Mouse (Mus musculus) liver, embryonic 16.5 days (tissue): ENCODE data around the gene Ncapd3. TPM values are rescaled to one million over a fixed set of nuclear protein-coding genes. Genes with fewer than 3 reads are reported as not detected.

ENCODE experiments used
- ATAC-seq: fragments of 200-750 bp; cut with Nextera tagmentation; 2 replicates; pipeline ENCODE4 v1.8.0; 2017; ENCODE audit warnings: low read depth, mild to moderate bottlenecking, moderate number of reproducible peaks, moderate library complexity
- H3K27ac ChIP-seq: fragments of 300-500 bp; sonication (generic); 2 replicates; pipeline ENCODE4 v1.5.1; 2014; ENCODE audit warnings: mild to moderate bottlenecking, low read length
- H3K27me3 ChIP-seq: fragments of 300-500 bp; sonication (generic); 2 replicates; pipeline ENCODE4 v1.6.1; 2014; ENCODE audit warnings: low read depth, low read length, mixed read lengths; ENCODE audit not compliant: control insufficient read depth, insufficient read depth
- H3K36me3 ChIP-seq: fragments of 300-500 bp; sonication (generic); 2 replicates; pipeline ENCODE4 v1.6.1; 2014; ENCODE audit warnings: mild to moderate bottlenecking; ENCODE audit not compliant: control insufficient read depth, insufficient read depth
- H3K4me1 ChIP-seq: fragments of 300-500 bp; sonication (generic); 2 replicates; pipeline ENCODE4 v1.6.1; 2014; ENCODE audit warnings: low read depth, low read length, mixed read lengths; ENCODE audit not compliant: control insufficient read depth
- H3K4me2 ChIP-seq: fragments of 300-500 bp; sonication (generic); 2 replicates; pipeline ENCODE4 v1.6.1; 2014; ENCODE audit warnings: low read depth, low read length, mixed read lengths
- H3K4me3 ChIP-seq: fragments of 300-500 bp; sonication (generic); 2 replicates; pipeline ENCODE4 v1.5.1; 2014; ENCODE audit warnings: low read depth, mild to moderate bottlenecking, low read length
- H3K9ac ChIP-seq: fragments of 300-500 bp; sonication (generic); 2 replicates; pipeline ENCODE4 v1.6.1; 2014; ENCODE audit warnings: low read depth, low read length
- H3K9me3 ChIP-seq: fragments of 300-500 bp; sonication (generic); replicated peaks from 2 replicates; pipeline ENCODE4 v1.6.1; 2016; ENCODE audit warnings: low read length; ENCODE audit not compliant: control insufficient read depth
- WGBS: fragments of 180-500 bp; shearing (Covaris S2); extraction: QIAGEN DNeasy Blood & Tissue Kit; methylation state at CpG from one replicate; pipeline ENCODE4 v1.1.7; 2014; ENCODE audit not compliant: insufficient replicate concordance; 5-methylcytosine and 5-hydroxymethylcytosine counted together
- polyA plus RNA-seq: library from polyadenylated mRNA; unstranded; fragments of >200 nt; fragmentation: Nextera tagmentation; extraction: Ambion mirVana; gene quantifications from 2 replicates; pipeline ENCODE4 v1.2.1, GENCODE M21; 2015

Gene Ncapd3
- polyA plus RNA-seq, 1 experiment from 2014 or later: 30.9 TPM

DNA sequence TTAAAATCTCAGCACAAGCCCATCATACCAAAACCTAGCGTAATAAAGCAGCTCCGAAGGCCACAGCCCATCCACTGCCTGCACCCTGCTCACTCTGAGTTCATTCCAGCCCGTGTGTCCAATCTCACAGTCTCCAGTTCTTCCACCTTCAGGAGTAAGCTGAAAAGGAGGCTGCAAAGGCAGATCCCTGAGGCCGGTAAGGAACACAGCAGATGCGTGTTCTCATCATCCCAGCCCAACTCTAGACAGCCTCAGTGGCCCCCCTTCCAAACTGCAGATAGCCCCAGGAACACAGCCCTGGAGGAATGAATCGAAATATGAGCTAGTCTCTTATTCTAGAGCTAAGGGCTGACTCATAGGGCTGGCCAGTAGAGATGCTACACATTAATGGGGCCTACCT, 71.5 kb downstream of the Ncapd3 start:
- Histone ChIP-seq H3K9ac (no peak overlapping the region), H3K36me3 (no peaks in the 10 kb centered on the region; the same call in 1 of the 2 replicates), H3K9me3 (no peaks in the 10 kb centered on the region), H3K4me3 (no peak overlapping the region), H3K27ac (no peak overlapping the region), H3K4me2 (no peak overlapping the region), H3K4me1 (no peaks in the 10 kb centered on the region), H3K27me3 (no peaks in the 10 kb centered on the region)
- no peak for ATAC-seq
- WGBS: 84% methylated on average over 6 of the region's 6 CpGs

DNA sequence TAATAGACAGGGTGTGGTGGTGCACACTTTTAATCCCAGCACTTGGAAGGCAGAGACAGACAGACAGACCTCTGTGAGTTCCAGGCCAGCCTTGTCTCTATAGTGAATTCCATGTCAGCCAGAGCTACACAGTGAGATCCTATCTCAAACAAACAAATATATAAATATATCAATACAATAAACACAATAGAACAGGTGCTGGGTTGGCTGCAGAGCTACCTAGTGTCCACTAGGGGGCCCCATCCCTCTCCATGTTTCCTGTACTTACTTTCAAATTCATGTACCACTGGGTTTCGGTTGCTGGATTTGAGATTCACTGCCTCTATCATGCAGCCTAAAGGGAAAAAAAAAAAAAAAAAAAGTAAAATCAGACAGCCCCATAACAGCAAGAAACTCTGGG, 76.1 kb downstream of the Ncapd3 start:
- no peak for ATAC-seq
- 29% methylated on average over 1 of the region's 1 CpGs for WGBS
- H3K4me3 ChIP-seq: no peak overlapping the region
- H3K9ac ChIP-seq: no peak overlapping the region
- H3K36me3 ChIP-seq: no peaks in the 10 kb centered on the region
- no peak overlapping the region for H3K27ac ChIP-seq
- no peaks in the 10 kb centered on the region for H3K9me3 ChIP-seq
- peaks cover 2% of the 10 kb centered on the region; the same call in 1 of the 2 replicates for H3K4me1 ChIP-seq
- H3K4me2 ChIP-seq: no peak overlapping the region
- no peaks in the 10 kb centered on the region for H3K27me3 ChIP-seq

DNA sequence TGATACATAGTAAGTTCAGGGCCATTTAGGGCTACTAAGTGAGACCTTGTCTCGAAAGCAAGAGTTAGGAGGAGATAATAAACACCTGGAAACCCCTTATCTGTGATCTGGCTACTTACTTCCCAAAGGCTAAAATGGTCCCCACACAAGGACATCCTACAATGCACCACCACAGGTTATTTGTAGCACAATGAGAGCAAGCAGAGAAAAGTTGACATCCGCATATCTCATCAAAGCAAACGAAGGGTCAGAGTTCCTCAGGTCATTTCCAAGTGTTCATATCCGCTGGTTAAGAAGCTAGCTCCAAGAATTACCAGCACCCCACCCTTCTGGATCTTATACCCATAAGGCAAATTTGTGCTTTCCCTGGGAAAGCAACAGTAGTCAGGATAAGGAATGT, 78.5 kb downstream of the Ncapd3 start:
- no peak for ATAC-seq
- Histone ChIP-seq H3K9me3 (no peaks in the 10 kb centered on the region), H3K27ac (no peak overlapping the region), H3K36me3 (no peaks in the 10 kb centered on the region), H3K9ac (no peak overlapping the region), H3K4me2 (no peak overlapping the region), H3K4me3 (no peak overlapping the region), H3K27me3 (no peaks in the 10 kb centered on the region), H3K4me1 (peaks cover 2% of the 10 kb centered on the region; the same call in 1 of the 2 replicates)
- WGBS: 66% methylated on average over 4 of the region's 4 CpGs

DNA sequence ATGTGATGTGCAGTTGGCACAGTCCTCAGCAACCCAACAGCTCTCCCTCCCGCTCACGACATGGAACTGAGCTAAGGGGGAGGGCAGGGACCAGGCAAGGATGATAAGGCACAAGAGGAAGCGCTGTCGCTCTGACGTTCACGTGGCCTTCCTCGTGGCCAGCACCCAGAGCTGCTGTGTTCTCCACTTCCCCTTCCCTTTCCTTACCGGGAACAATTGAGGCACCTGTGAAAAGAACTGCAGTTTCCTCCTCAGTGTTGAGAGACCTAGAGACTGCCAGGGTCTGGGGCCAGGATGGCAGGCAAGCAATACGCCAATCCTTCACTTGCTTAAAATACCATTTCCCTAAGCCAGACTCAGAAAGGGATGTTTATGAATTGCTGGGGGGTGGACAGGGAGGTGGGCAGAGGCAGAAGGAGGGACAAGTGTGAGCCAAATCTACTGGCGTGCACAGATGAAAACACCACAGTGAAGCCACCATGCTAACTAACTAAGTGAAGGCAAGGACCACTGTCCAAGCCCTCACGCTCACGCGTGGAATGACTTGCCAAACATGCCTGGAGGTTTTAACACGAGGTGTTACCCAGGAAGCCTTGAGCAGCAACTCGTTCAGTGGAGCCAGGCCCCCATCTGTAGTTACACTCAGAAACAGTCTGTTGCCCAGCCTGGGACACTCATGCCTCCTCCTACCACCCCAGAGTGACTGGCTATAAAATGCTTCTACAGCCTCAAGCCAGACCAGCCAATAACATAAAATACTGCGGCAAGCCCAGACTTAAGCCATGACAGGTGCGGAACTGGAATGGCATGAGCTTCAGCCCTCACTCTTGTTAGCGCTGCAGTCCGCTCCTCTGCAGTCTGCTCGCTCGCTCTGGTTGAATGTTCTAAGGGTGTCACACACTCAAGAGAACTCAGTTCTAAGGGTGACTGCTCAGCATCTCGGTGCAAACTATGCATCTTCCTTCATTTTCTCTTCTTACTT, 79.8 kb downstream of the Ncapd3 start:
- Histone ChIP-seq H3K4me1 (peaks cover 2% of the 10 kb centered on the region; the same call in 1 of the 2 replicates), H3K36me3 (no peaks in the 10 kb centered on the region), H3K27ac (no peak overlapping the region), H3K4me3 (no peak overlapping the region), H3K9me3 (no peaks in the 10 kb centered on the region), H3K9ac (no peak overlapping the region), H3K27me3 (no peaks in the 10 kb centered on the region), H3K4me2 (no peak overlapping the region)
- 41% methylated on average over 22 of the region's 22 CpGs for WGBS
- ATAC-seq: peak; percentile 62

DNA sequence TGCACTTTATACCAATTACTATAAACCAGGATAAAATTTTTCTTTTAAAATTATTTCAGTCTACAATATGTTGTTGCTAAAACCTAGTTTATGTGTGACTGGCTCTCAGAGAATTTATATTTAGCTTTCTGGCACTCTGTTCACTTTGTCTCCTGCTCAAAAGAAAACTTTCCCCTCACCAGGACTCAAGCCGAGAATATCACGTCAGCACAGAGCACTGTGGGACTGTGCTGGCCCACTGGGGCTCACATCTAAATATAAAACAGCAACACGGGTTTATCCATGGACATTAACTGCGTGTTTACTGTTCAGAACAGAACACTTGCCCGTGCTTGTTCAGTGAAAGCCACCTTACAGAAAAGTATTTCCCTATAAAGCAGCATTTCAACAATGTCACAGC, 80.7 kb downstream of the Ncapd3 start:
- Histone ChIP-seq H3K36me3 (no peaks in the 10 kb centered on the region), H3K27ac (no peak overlapping the region), H3K27me3 (no peaks in the 10 kb centered on the region), H3K4me3 (no peak overlapping the region), H3K4me1 (peaks cover 2% of the 10 kb centered on the region; the same call in 1 of the 2 replicates), H3K9ac (no peak overlapping the region), H3K9me3 (no peaks in the 10 kb centered on the region), H3K4me2 (no peak overlapping the region)
- WGBS: 28% methylated on average over 5 of the region's 5 CpGs
- no peak for ATAC-seq

DNA sequence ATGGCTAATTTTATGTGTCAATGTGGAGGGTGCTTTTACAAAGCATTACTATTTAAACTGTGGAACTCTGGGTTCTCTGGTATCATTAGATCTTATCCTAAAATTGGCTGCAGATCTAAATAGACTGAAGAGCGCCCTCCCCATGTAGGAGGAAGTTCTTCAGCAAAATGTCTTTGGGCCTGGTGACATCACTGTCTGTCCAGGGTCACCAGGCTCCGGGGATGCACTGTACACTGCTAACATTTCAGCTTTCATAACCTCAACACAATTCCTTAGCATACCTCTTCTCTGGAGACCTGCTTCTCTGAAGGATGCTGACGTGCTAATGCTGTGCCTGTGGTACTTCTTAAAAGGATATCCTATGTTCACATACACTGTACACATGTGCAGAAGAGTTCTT, 81.8 kb downstream of the Ncapd3 start:
- WGBS: 64% methylated on average over 3 of the region's 3 CpGs

DNA sequence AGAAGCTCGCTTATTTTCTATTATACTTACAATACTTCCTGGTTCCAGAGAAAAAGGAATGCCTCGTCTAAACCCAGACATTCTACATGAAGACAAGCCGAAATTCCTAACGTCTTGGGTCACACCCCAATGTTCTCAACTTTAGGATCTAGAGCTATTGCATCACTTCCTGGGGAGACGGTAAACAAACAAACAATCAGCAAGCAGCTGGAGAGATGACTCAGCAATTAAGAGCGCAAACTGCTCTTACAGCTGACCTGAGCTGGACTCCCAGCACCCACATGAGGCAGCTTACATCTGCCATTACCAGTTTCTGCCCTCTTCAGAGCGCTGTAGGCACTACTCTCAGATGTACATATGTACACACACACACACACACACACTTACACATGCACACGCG, 91.3 kb downstream of the Ncapd3 start:
- no peak for ATAC-seq
- Histone ChIP-seq H3K4me1 (no peaks in the 10 kb centered on the region), H3K4me2 (no peak overlapping the region), H3K27me3 (no peaks in the 10 kb centered on the region), H3K4me3 (no peak overlapping the region), H3K9ac (no peak overlapping the region), H3K9me3 (no peaks in the 10 kb centered on the region), H3K36me3 (no peaks in the 10 kb centered on the region), H3K27ac (no peak overlapping the region)
- 70% methylated on average over 9 of the region's 9 CpGs for WGBS

More for the DNA sequence above, 81.8 kb downstream of the Ncapd3 start:
- Histone ChIP-seq H3K27me3 (no peaks in the 10 kb centered on the region), H3K4me3 (no peak overlapping the region), H3K4me1 (peaks cover 2% of the 10 kb centered on the region; the same call in 1 of the 2 replicates), H3K36me3 (no peaks in the 10 kb centered on the region), H3K4me2 (no peak overlapping the region), H3K9me3 (no peaks in the 10 kb centered on the region), H3K27ac (no peak overlapping the region), H3K9ac (no peak overlapping the region)
- no peak for ATAC-seq

DNA sequence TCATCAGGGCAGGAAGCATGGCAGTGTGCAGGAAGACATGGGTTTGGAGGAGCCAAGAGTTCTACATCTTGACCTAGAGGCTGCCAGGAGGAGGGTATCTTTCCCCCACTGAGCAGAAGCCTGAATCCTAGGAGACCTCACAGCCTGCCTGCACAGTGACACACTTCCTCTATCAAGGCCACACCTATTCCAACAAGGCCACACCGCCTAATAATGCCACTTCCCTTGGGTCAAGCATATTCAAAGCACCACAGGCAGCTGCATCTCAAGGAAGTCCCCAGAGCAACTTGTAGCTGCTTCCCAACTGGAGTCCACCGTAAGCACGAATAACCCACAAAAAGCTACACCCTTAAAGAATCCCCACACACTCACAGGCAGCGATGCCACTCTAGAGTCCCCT, 92.1 kb downstream of the Ncapd3 start:
- ATAC-seq: no peak
- H3K4me3 ChIP-seq: no peak overlapping the region
- H3K9ac ChIP-seq: no peak overlapping the region
- WGBS: 79% methylated on average over 4 of the region's 4 CpGs
- H3K27ac ChIP-seq: no peak overlapping the region
- no peaks in the 10 kb centered on the region for H3K27me3 ChIP-seq
- no peaks in the 10 kb centered on the region for H3K9me3 ChIP-seq
- no peak overlapping the region for H3K4me2 ChIP-seq
- H3K4me1 ChIP-seq: no peaks in the 10 kb centered on the region
- H3K36me3 ChIP-seq: no peaks in the 10 kb centered on the region

DNA sequence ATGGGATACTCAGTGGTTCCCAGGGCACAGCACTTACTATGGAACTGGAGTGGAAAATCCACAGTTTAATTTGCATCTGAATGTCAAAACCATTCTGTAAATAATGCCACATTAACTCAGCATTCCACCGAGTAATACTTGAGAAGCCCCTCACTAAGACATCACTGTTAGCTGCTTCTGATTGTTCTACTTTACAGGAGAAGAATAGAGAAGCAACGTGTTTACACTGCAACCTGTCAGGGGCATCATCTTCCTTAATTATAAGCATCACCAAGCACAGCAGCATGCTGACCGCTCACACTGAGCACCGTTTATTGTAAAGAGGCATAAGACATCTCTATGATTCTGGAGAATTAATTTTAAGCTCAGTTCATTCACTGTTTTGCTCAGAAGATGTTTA, 93.0 kb downstream of the Ncapd3 start:
- H3K27ac ChIP-seq: no peak overlapping the region
- no peaks in the 10 kb centered on the region for H3K36me3 ChIP-seq
- H3K4me3 ChIP-seq: no peak overlapping the region
- H3K9ac ChIP-seq: no peak overlapping the region
- 71% methylated on average over 4 of the region's 4 CpGs for WGBS
- H3K9me3 ChIP-seq: no peaks in the 10 kb centered on the region
- H3K4me1 ChIP-seq: no peaks in the 10 kb centered on the region
- no peak for ATAC-seq
- no peaks in the 10 kb centered on the region for H3K27me3 ChIP-seq
- H3K4me2 ChIP-seq: no peak overlapping the region
